In the genomic region with DNA sequence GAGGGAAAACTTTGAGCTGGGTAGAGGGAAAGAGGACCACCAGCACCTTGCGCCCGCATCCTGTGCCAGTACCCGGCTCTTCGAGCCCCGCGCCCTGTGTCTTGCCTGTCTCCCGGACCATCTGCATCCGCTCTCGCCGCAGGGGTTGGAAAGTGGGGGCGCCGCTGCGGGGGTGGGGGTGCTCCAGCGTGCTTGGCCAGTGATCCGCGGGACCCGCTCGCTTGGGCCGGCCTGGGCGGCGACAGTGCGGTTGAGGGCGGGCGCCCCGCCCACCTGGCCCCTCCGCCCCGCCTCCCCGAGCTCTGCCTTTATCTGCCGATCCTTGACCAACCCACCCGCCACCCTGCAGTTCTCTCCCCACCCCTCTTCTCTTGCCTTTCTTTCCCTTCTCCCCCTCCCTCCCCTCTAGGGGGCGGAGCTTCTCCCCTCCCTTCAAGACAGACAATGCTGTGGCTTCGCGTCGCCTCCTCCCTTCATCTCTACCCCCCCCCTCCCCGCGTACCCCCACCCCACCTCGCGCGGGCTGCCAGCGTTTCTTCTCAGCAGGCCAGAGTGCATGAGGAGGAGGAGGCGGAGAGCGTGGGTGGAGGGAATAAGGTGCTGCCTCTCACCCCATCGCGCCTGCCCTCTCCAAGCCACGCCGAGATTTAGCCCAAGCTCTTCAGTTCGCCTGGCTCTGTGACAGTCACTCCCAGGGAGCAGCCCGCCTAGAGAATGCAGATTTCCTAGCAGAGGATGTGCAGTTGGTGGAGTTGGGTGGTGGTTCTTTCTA, we compare ENCODE assay signal across 8 mouse cellular contexts. TPM values are rescaled to one million over a fixed set of nuclear protein-coding genes. Genes with fewer than 3 reads are reported as not detected.
DNase-seq lines count a peak whose midpoint lies in the region; ATAC-seq and TF ChIP-seq lines count a peak whose summit lies in the region.

A gene (minus strand): TSS at position 613 of the 772 bp plus-strand sequence.

- peak within 1 kb of the TSS; percentile 68 for H3K9ac ChIP-seq in hindbrain, embryonic 15.5 days

- intact Hi-C loops in left cerebral cortex, adult 2 months (cut with DNase I), result no loop called here

- H3K4me2 ChIP-seq in hindbrain, embryonic 15.5 days, result peak within 1 kb of the TSS; percentile 87

- peaks cover 47% of the 10 kb centered on the region for H3K79me2 ChIP-seq in macrophage (ENCODE audit: inconsistent target)

- no peaks in the 10 kb centered on the region for H3K9me3 ChIP-seq in hindbrain, embryonic 15.5 days

- ATAC-seq in hindbrain, embryonic 15.5 days (ENCODE audit: low FRiP score, low read depth), result peak; percentile 94

- no peak; the same call in 1 of the 2 replicates for TF ChIP-seq CTCF in left cerebral cortex, adult 2 months (IDR thresholded peaks at IDR 0.05)

- peaks cover 37% of the 10 kb centered on the region for H3K4me1 ChIP-seq in hindbrain, embryonic 15.5 days (replicated peaks)

- H3K4me3 ChIP-seq in hindbrain, embryonic 15.5 days, result peak within 1 kb of the TSS; percentile 71
- peak within 1 kb of the TSS; percentile 63 for H3K4me3 ChIP-seq in left cerebral cortex, adult 2 months
- peak within 1 kb of the TSS; percentile 90 for H3K4me3 ChIP-seq in macrophage (ENCODE audit: inconsistent target)

- peak within 1 kb of the TSS; percentile 89 for H3K27ac ChIP-seq in hindbrain, embryonic 15.5 days (replicated peaks)
- H3K27ac ChIP-seq in left cerebral cortex, adult 2 months, result peak within 1 kb of the TSS; percentile 91
- H3K27ac ChIP-seq in macrophage, result peak within 1 kb of the TSS; percentile 92

- no peaks in the 10 kb centered on the region for H3K36me3 ChIP-seq in hindbrain, embryonic 15.5 days
- H3K36me3 ChIP-seq in macrophage (ENCODE audit: inconsistent target), result peaks cover 8% of the 10 kb centered on the region; the same call in 1 of the 2 replicates

- under 1% methylated on average over 43 of the region's 48 CpGs for WGBS in hindbrain, embryonic 15.5 days
- 3% methylated on average over 30 of the region's 48 CpGs for WGBS in macrophage (ENCODE audit: missing documents)

- no peaks in the 10 kb centered on the region for H3K27me3 ChIP-seq in hindbrain, embryonic 15.5 days

- peak; percentile 83 for DNase-seq in T-cell, adult 2 months (ENCODE audit: low spot score)
- DNase-seq in cerebellum, postnatal 25 days, result peak; percentile 51 to 67
- peak; percentile 88 for DNase-seq in gastrocnemius, adult 18-20 months (ENCODE audit: low spot score)
- peak; percentile 71 to 86 for DNase-seq in left cerebral cortex, adult 2 months (ENCODE audit: extremely low spot score in 1 of 2, low spot score in 2 of 2)
- peak; percentile 72 to 81 for DNase-seq in right cerebral cortex, adult 2 months (ENCODE audit: low spot score in 2 of 2)
- peak; percentile 32 for DNase-seq in urinary bladder, postnatal 10 days (ENCODE audit: low spot score)

RNA-seq across cellular contexts. Expression of the gene that starts here (rescaled TPM):
- 1 to 10 TPM; 4.3 to 5.1 TPM for total RNA-seq in gastrocnemius, adult 18-20 months (2021)
- polyA plus RNA-seq in hindbrain, embryonic 15.5 days (2015; fragmentation: Nextera tagmentation; extraction: Ambion mirVana), result 26.9 and 32.7 TPM in 2 replicates
- total RNA-seq in left cerebral cortex, adult 2 months (2021), result 10 to 100 TPM; 39.2 to 41.2 TPM
- total RNA-seq in macrophage (2018; cell fraction: chromatin; rRNA removed), result 100 to 1,000 TPM in 15 of 26 experiments, 10 to 100 TPM in 11; 23.3 to 256 (median 125) TPM
- 100 to 1,000 TPM in 11 of 26 experiments, 10 to 100 TPM in 15; 49.1 to 135 (median 96.8) TPM for total RNA-seq in macrophage (2018; cell fraction: cytosol; rRNA removed)
- 100 to 1,000 TPM in 10 of 26 experiments, 10 to 100 TPM in 16; 41.2 to 213 (median 88.6) TPM for total RNA-seq in macrophage (2018; cell fraction: nucleus; rRNA removed)
- polyA plus RNA-seq in macrophage (2018), result 73.9 to 95.6 TPM (median 92.2 TPM) in 3 replicates

Comparison
In these comparisons a context has a peak if more than half of its experiments do, and no peak if none do; other contexts are left out.
1. Peak in every context shown above with its lines: DNase-seq, ATAC-seq, H3K4me3 ChIP-seq and H3K27ac ChIP-seq.
2. RNA of the gene that starts here (total RNA-seq): 39.2 to 41.2 TPM in left cerebral cortex, adult 2 months; 4.3 to 5.1 TPM in gastrocnemius, adult 18-20 months; every median in the first group is over 4 times any median in the second.
3. DNase-seq: peak in every context shown above with its lines; median percentile 88 in gastrocnemius, adult 18-20 months; 83 in T-cell, adult 2 months; 78 in left cerebral cortex, adult 2 months; 76 in right cerebral cortex, adult 2 months; 59 in cerebellum, postnatal 25 days; 32 in urinary bladder, postnatal 10 days.